Mouse (Mus musculus): Measurements from ENCODE around the gene Zfp366.

DNA sequence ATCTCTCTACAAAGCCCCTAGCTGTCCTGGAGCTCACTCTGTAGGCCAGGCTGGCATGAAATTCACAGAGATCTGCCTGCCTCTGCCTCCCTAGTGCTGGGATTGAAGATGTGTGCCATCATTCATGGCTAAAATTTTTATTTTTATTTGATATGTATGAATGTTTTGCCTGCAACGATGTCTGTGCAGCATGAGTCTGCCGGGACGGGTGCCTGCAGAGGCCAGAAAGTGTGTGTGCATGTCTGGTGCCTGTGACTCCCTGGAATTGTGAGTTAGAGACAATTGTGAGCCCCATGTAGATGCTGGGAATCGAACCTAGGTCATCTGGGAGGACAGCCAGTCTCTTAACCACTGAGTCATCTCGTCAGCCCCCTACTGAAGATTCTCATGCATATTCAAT, 37.9 kb downstream of the Zfp366 start:
- TF ChIP-seq CTCF (IDR thresholded peaks at IDR 0.05; ENCODE audit: control insufficient read depth, insufficient read depth, low read length) (no peak), POLR2A (IDR thresholded peaks at IDR 0.05; ENCODE audit: borderline replicate concordance, control insufficient read depth, low read depth, low read length) (no peak)

All from bone marrow, adult 2 months (tissue).